8 mouse cellular contexts compared by ENCODE assay signal in genomic region chrX:166661043-166661718, GRCm38 (mm10).
A peak's percentile ranks its signal among the peaks of the same experiment; 100 is the strongest.
DNase-seq lines count a peak whose midpoint lies in the region; ATAC-seq lines count a peak whose summit lies in the region.

No protein-coding gene starts in this region.

- peak overlapping the region; percentile 51; the same call in 1 of the 2 replicates for H3K9ac ChIP-seq in hindbrain, embryonic 13.5 days

- ATAC-seq in hindbrain, embryonic 13.5 days (ENCODE audit: low FRiP score), result peak; percentile 93

- H3K27me3 ChIP-seq in hindbrain, embryonic 13.5 days, result peaks cover 21% of the 10 kb centered on the region; the same call in 1 of the 2 replicates

- H3K4me2 ChIP-seq in hindbrain, embryonic 13.5 days, result peak overlapping the region; percentile 42

- H3K4me1 ChIP-seq in hindbrain, embryonic 13.5 days (replicated peaks), result peaks cover 6% of the 10 kb centered on the region; the same call in 1 of the 2 replicates

- H3K9me3 ChIP-seq in hindbrain, embryonic 13.5 days, result no peaks in the 10 kb centered on the region

- WGBS in hindbrain, embryonic 13.5 days, result 14% methylated on average over 16 of the region's 16 CpGs

- DNase-seq in MN1 (ENCODE audit: low spot score), result peak; percentile 20
- peak; percentile 53 for DNase-seq in cerebellum, adult 9-11 months
- DNase-seq in frontal cortex, postnatal 25 days (ENCODE audit: low spot score in 2 of 2), result peak; percentile 31 to 60
- DNase-seq in layer of hippocampus, postnatal 14 days (ENCODE audit: low spot score in 2 of 2), result peak; percentile 32 to 70
- peak; percentile 79 for DNase-seq in lung, postnatal 10 days
- DNase-seq in ovary, postnatal 10 days (ENCODE audit: low spot score), result peak; percentile 23
- peak; percentile 74 for DNase-seq in thymus, postnatal 25 days

- H3K27ac ChIP-seq in hindbrain, embryonic 13.5 days, result peak overlapping the region; percentile 88

- no peaks in the 10 kb centered on the region for H3K36me3 ChIP-seq in hindbrain, embryonic 13.5 days

- H3K4me3 ChIP-seq in hindbrain, embryonic 13.5 days, result peak overlapping the region; percentile 15; the same call in 1 of the 2 replicates

Comparison
In these comparisons a context has a peak if more than half of its experiments do, and no peak if none do; other contexts are left out.
1. Peak in every context shown above with its lines: DNase-seq, ATAC-seq, H3K4me3 ChIP-seq and H3K27ac ChIP-seq.
2. DNase-seq: peak in every context shown above with its lines; median percentile 79 in lung, postnatal 10 days; 74 in thymus, postnatal 25 days; 53 in cerebellum, adult 9-11 months; 51 in layer of hippocampus, postnatal 14 days; 46 in frontal cortex, postnatal 25 days; 23 in ovary, postnatal 10 days; 20 in MN1.